Mouse (Mus musculus): ENCODE data around the gene Gm10234. TPM values are rescaled to one million over a fixed set of nuclear protein-coding genes. Genes with fewer than 3 reads are reported as not detected.

Gm10234 gene
- total RNA-seq (2023) = not detected in 2 replicates

GRCm38 (mm10) chr6:95321812-95322211, at the start of gene Gm10234:
Gene Gm10234 (plus strand): TSS chr6:95322112.

Other genes starting within 250 kb of the Gm10234 start
- gene Kbtbd8, start 204.9 kb upstream of the Gm10234 start, total RNA-seq (2023) = 1.6 and 3.9 TPM in 2 replicates